Mouse (Mus musculus): ENCODE data around the gene Mgat5. TPM values are rescaled to one million over a fixed set of nuclear protein-coding genes. Genes with fewer than 3 reads are reported as not detected.

Gene Mgat5
- 10 to 100 TPM; 13.8 to 15.5 TPM for polyA plus RNA-seq (2017; shearing (Covaris generic))

GRCm38 (mm10) chr1:127204817-127205485 lies at the start of gene Mgat5:
Gene Mgat5 (plus strand): TSS chr1:127205015.
- ATAC-seq = peak; percentile 85

- no peak for ATAC-seq
Measured at GRCm38 (mm10) chr1:127160118-127160760, 44.6 kb upstream of the Mgat5 start.

- ATAC-seq = no peak
Measured at GRCm38 (mm10) chr1:127164589-127165160, 40.1 kb upstream of the Mgat5 start.

GRCm38 (mm10) chr1:127166521-127166920 lies 38.3 kb upstream of the Mgat5 start:
- no peak for ATAC-seq

GRCm38 (mm10) chr1:127167586-127167985 lies 37.2 kb upstream of the Mgat5 start:
- ATAC-seq = no peak

- ATAC-seq = no peak
Measured at GRCm38 (mm10) chr1:127168205-127168604, 36.6 kb upstream of the Mgat5 start.

GRCm38 (mm10) chr1:127169516-127169915 lies 35.3 kb upstream of the Mgat5 start:
- no peak for ATAC-seq

GRCm38 (mm10) chr1:127171361-127171760 lies 33.5 kb upstream of the Mgat5 start:
- no peak for ATAC-seq

- no peak for ATAC-seq
Measured at GRCm38 (mm10) chr1:127173448-127173847, 31.4 kb upstream of the Mgat5 start.

GRCm38 (mm10) chr1:127192396-127192795 lies 12.4 kb upstream of the Mgat5 start:
- ATAC-seq = no peak

- no peak for ATAC-seq
Measured at GRCm38 (mm10) chr1:127199186-127199585, 5.6 kb upstream of the Mgat5 start.

GRCm38 (mm10) chr1:127202360-127202759 lies 2.5 kb upstream of the Mgat5 start:
- ATAC-seq = no peak

GRCm38 (mm10) chr1:127203231-127203764 lies 1.5 kb upstream of the Mgat5 start:
- no peak for ATAC-seq

- ATAC-seq = no peak
Measured at GRCm38 (mm10) chr1:127205501-127206019, 745 bp downstream of the Mgat5 start.

GRCm38 (mm10) chr1:127206020-127206641 lies 1.3 kb downstream of the Mgat5 start:
- ATAC-seq = peak; percentile 22

- ATAC-seq = no peak
Measured at GRCm38 (mm10) chr1:127206881-127207555, 2.2 kb downstream of the Mgat5 start.

- no peak for ATAC-seq
Measured at GRCm38 (mm10) chr1:127208167-127208566, 3.4 kb downstream of the Mgat5 start.

GRCm38 (mm10) chr1:127212812-127213211 lies 8.0 kb downstream of the Mgat5 start:
- no peak for ATAC-seq

- ATAC-seq = peak; percentile 21
Measured at GRCm38 (mm10) chr1:127213434-127213833, 8.6 kb downstream of the Mgat5 start.

GRCm38 (mm10) chr1:127214585-127215232 lies 9.9 kb downstream of the Mgat5 start:
- peak; percentile 79 for ATAC-seq

- no peak for ATAC-seq
Measured at GRCm38 (mm10) chr1:127216979-127217378, 12.2 kb downstream of the Mgat5 start.

GRCm38 (mm10) chr1:127217665-127218064 lies 12.8 kb downstream of the Mgat5 start:
- no peak for ATAC-seq

Data from activated CD4-positive, CD25-positive, alpha-beta regulatory T cell, adult 4 months (primary cell).